Mouse (Mus musculus) forebrain, postnatal 0 days (tissue): ENCODE data around the gene Ppfibp1. TPM values are rescaled to one million over a fixed set of nuclear protein-coding genes. Genes with fewer than 3 reads are reported as not detected.

Experiments
- ATAC-seq: fragments of 200-750 bp; cut with Nextera tagmentation; 2 replicates; pipeline ENCODE4 v1.8.0; 2017; ENCODE audit warnings: mild to moderate bottlenecking, moderate library complexity
- DNase-seq: peaks from one replicate; pipeline ENCODE4 v3.0.0-alpha.2; 2015
- H3K27ac ChIP-seq: fragments of 300-500 bp; sonication (generic); 2 replicates; pipeline ENCODE4 v1.5.1; 2014; ENCODE audit warnings: low read depth, mild to moderate bottlenecking, antibody characterized with exemption, low read length, moderate library complexity, mixed read lengths
- H3K27me3 ChIP-seq: fragments of 300-500 bp; sonication (generic); 2 replicates; pipeline ENCODE4 v1.6.1; 2014; ENCODE audit warnings: mild to moderate bottlenecking, low read length, mixed read lengths; ENCODE audit not compliant: insufficient read depth
- H3K36me3 ChIP-seq: fragments of 300-500 bp; sonication (generic); 2 replicates; pipeline ENCODE4 v1.6.1; 2014; ENCODE audit warnings: mild to moderate bottlenecking, moderate library complexity; ENCODE audit not compliant: insufficient read depth
- H3K4me1 ChIP-seq: fragments of 300-500 bp; sonication (generic); 2 replicates; pipeline ENCODE4 v1.6.1; 2014; ENCODE audit warnings: antibody characterized with exemption; ENCODE audit not compliant: insufficient read depth
- H3K4me2 ChIP-seq: fragments of 300-500 bp; sonication (generic); 2 replicates; pipeline ENCODE4 v1.6.1; 2014; ENCODE audit warnings: low read depth, mild to moderate bottlenecking, moderate library complexity
- H3K4me3 ChIP-seq: fragments of 300-500 bp; sonication (generic); 2 replicates; pipeline ENCODE4 v1.5.1; 2014; ENCODE audit warnings: low read depth, low read length, mixed read lengths
- H3K9ac ChIP-seq: fragments of 300-500 bp; sonication (generic); 2 replicates; pipeline ENCODE4 v1.6.1; 2014; ENCODE audit warnings: mild to moderate bottlenecking
- H3K9me3 ChIP-seq: fragments of 300-500 bp; sonication (generic); 2 replicates; pipeline ENCODE4 v1.6.1; 2016; ENCODE audit warnings: low read length
- CTCF ChIP-seq: sonication (generic); IDR thresholded peaks from 2 replicates; pipeline ENCODE4 v1.5.1; 2016; ENCODE audit warnings: antibody characterized with exemption, control low read depth, low read depth
- WGBS: fragments of 180-500 bp; shearing (Covaris S2); extraction: QIAGEN DNeasy Blood & Tissue Kit; methylation state at CpG from one replicate; pipeline ENCODE4 v1.1.7; 2014; 5-methylcytosine and 5-hydroxymethylcytosine counted together
- polyA plus RNA-seq: library from polyadenylated mRNA; unstranded; fragments of >200 nt; fragmentation: Nextera tagmentation; extraction: Ambion mirVana; gene quantifications from 2 replicates; pipeline ENCODE4 v1.2.1, GENCODE M21; 2015
- total RNA-seq: library from RNA; depleted of rRNA; stranded (reverse); fragments of >200 nt; gene quantifications from 2 replicates; pipeline ENCODE4 v1.2.3, GENCODE M21; 2014; rRNA removed

Gene Ppfibp1
- total RNA-seq, result 32.0 and 33.0 TPM in 2 replicates
- polyA plus RNA-seq, result 15.6 and 23.8 TPM in 2 replicates

DNA sequence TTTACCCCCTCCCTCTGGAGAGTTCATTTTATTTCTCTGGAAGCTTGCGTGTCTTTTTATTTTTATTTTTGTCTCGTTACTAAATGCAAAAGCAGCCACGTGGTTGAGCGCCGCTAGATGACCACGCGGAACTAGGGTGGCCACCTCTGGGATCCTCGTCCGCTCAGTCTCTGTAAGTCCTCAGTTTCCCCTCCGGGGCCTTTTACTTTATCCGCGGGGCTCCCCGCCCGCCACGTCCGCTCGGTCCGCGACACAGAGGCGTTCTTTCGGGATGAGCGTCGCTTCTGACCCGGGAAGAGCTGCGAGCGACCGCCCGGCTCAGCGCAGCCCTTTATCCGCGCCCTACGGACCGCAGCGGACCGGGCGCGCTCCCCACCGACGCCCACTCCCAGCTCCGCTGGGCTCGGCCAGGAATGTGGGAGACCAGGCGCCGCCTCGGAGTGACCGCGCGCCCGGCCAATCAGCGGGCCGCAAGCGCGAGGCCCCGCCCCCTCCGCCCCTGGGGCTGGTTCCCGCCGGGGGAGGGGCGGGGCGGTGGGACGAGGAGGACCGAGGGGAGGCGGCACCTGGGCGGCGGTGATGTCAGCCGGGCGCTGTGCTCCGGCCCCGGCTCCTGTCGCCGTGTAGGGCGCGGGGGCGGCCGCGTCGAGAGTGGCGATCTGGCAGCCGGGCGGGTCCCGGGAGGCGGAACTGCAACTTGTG, at the start of gene Ppfibp1:
Gene Ppfibp1 (plus strand): TSS at position 530 of the 702 bp plus-strand sequence.
- Histone ChIP-seq H3K36me3 (no peaks in the 10 kb centered on the region), H3K9me3 (no peaks in the 10 kb centered on the region), H3K4me2 (peak within 1 kb of the TSS; percentile 93), H3K4me1 (peaks cover 10% of the 10 kb centered on the region; the same call in 1 of the 2 replicates), H3K27ac (no peak within 1 kb of the TSS), H3K27me3 (no peaks in the 10 kb centered on the region), H3K9ac (peak within 1 kb of the TSS; percentile 76), H3K4me3 (peak within 1 kb of the TSS; percentile 83)
- no peak for TF ChIP-seq CTCF
- DNase-seq (peak; percentile 93), ATAC-seq (peak; percentile 95)
- 2% methylated on average over 76 of the region's 80 CpGs for WGBS

GRCm38 (mm10) chr6:146838863-146839262, 49.4 kb upstream of the Ppfibp1 start:
- Histone ChIP-seq H3K4me1 (no peaks in the 10 kb centered on the region), H3K4me3 (no peak overlapping the region), H3K9ac (no peak overlapping the region), H3K9me3 (no peaks in the 10 kb centered on the region), H3K36me3 (no peaks in the 10 kb centered on the region), H3K4me2 (no peak overlapping the region), H3K27me3 (no peaks in the 10 kb centered on the region), H3K27ac (no peak overlapping the region)
- DNase-seq (no peak), ATAC-seq (no peak)
- no peak for TF ChIP-seq CTCF
- 95% methylated on average over 4 of the region's 4 CpGs for WGBS

- ATAC-seq, result no peak
- TF ChIP-seq CTCF, result no peak
Observed at GRCm38 (mm10) chr6:146844867-146845266, 43.4 kb upstream of the Ppfibp1 start.

DNA sequence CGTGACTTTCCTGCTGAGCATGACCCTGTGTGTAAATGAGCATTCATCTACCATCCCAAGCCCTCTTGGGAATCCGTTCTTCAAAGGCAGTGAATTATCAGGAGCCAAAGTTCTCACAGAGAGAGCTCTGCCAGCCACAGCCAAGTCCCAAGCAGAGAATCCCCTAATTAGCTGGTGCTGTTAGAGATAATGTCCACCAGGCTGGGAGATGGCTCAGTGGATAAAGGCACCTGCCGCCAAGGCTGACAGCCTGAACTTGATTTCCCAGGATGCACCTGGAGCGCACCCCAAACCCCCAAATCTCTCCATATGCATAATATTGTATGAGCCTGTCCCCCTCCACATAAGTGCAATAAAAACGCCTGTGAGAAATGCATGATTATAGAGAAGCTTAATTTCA, 42.9 kb upstream of the Ppfibp1 start:
- H3K9me3 ChIP-seq, result no peaks in the 10 kb centered on the region
- H3K36me3 ChIP-seq, result no peaks in the 10 kb centered on the region
- no peak overlapping the region for H3K4me2 ChIP-seq
- H3K27ac ChIP-seq, result no peak overlapping the region
- no peak for ATAC-seq
- H3K4me1 ChIP-seq, result no peaks in the 10 kb centered on the region
- TF ChIP-seq CTCF, result no peak
- 59% methylated on average over 5 of the region's 5 CpGs for WGBS
- H3K4me3 ChIP-seq, result no peak overlapping the region
- no peak for DNase-seq
- H3K27me3 ChIP-seq, result no peaks in the 10 kb centered on the region
- no peak overlapping the region for H3K9ac ChIP-seq

More at GRCm38 (mm10) chr6:146844867-146845266, 43.4 kb upstream of the Ppfibp1 start:
- no peak overlapping the region for H3K9ac ChIP-seq
- no peaks in the 10 kb centered on the region for H3K4me1 ChIP-seq
- no peak for DNase-seq
- WGBS, result 88% methylated on average over 6 of the region's 6 CpGs
- H3K4me2 ChIP-seq, result no peak overlapping the region
- H3K9me3 ChIP-seq, result no peaks in the 10 kb centered on the region
- no peak overlapping the region for H3K4me3 ChIP-seq
- no peak overlapping the region for H3K27ac ChIP-seq
- H3K36me3 ChIP-seq, result no peaks in the 10 kb centered on the region
- no peaks in the 10 kb centered on the region for H3K27me3 ChIP-seq

- Histone ChIP-seq H3K4me1 (no peaks in the 10 kb centered on the region), H3K4me3 (no peak overlapping the region), H3K9ac (no peak overlapping the region), H3K4me2 (no peak overlapping the region), H3K36me3 (no peaks in the 10 kb centered on the region), H3K9me3 (no peaks in the 10 kb centered on the region), H3K27me3 (no peaks in the 10 kb centered on the region), H3K27ac (no peak overlapping the region)
- WGBS, result 73% methylated on average over 15 of the region's 15 CpGs
- DNase-seq, result no peak
- ATAC-seq, result peak; percentile 34; the same call in 1 of the 2 replicates
- TF ChIP-seq CTCF, result no peak
Observed at GRCm38 (mm10) chr6:146845961-146846750, 42.1 kb upstream of the Ppfibp1 start.

GRCm38 (mm10) chr6:146847402-146847801, 40.9 kb upstream of the Ppfibp1 start:
- no peak for DNase-seq
- WGBS, result 74% methylated on average over 3 of the region's 3 CpGs
- Histone ChIP-seq H3K9me3 (no peaks in the 10 kb centered on the region), H3K4me2 (no peak overlapping the region), H3K27me3 (no peaks in the 10 kb centered on the region), H3K4me3 (no peak overlapping the region), H3K36me3 (no peaks in the 10 kb centered on the region), H3K4me1 (no peaks in the 10 kb centered on the region), H3K9ac (no peak overlapping the region), H3K27ac (no peak overlapping the region)
- ATAC-seq, result no peak
- TF ChIP-seq CTCF, result no peak

DNA sequence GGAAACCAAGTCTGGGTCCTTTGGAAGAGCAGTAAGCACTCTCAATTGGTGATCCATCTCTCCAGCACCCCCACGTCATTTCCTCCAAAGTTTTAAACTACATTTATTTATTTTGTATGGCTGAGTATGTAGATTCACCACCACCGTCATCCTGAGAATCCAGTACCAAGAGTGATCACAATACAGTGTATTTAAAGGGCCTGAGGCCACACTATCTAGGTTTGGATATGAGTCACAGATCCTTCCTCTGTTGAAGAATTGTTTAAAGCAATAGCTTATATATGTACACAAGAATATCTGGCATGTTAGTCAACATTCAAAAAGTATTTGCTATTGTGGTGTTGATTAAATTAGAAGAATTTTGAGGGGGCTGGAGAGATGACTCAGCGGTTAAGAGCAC, 40.0 kb upstream of the Ppfibp1 start:
- no peak for DNase-seq
- Histone ChIP-seq H3K4me2 (no peak overlapping the region), H3K9ac (no peak overlapping the region), H3K36me3 (no peaks in the 10 kb centered on the region), H3K4me3 (no peak overlapping the region), H3K27ac (no peak overlapping the region), H3K27me3 (no peaks in the 10 kb centered on the region), H3K9me3 (no peaks in the 10 kb centered on the region), H3K4me1 (no peaks in the 10 kb centered on the region)
- TF ChIP-seq CTCF, result no peak
- ATAC-seq, result no peak
- 90% methylated on average over 3 of the region's 3 CpGs for WGBS
